Mouse (Mus musculus) bone marrow macrophage, adult 2 months (primary cell): Measurements from ENCODE around the gene Ppa1.

Experiments
- CTCF ChIP-seq: IDR thresholded peaks from 2 replicates; pipeline ENCODE4 v1.5.1; 2012; ENCODE audit warnings: low read depth, mild to moderate bottlenecking, low read length, moderate library complexity
- POLR2A ChIP-seq: IDR thresholded peaks from 2 replicates; pipeline ENCODE4 v1.6.1; 2012; ENCODE audit warnings: mild to moderate bottlenecking, low read depth, low read length, borderline replicate concordance

GRCm38 (mm10) chr10:61715462-61715837, 67.1 kb downstream of the Ppa1 start:
- no peak for TF ChIP-seq CTCF
- TF ChIP-seq POLR2A: no peak
